Mouse (Mus musculus) G1E (cell line): ENCODE measurements around the gene Zfp512b.

Source experiments
- CTCF ChIP-seq: IDR thresholded peaks from 2 replicates; pipeline ENCODE4 v1.5.1; 2012; ENCODE audit warnings: low read depth, low read length, inconsistent platforms, mixed read lengths
- GATA1 ChIP-seq: IDR thresholded peaks from 2 replicates; pipeline ENCODE4 v1.6.1; 2012; ENCODE audit warnings: borderline replicate concordance, low read length, inconsistent platforms, mixed read lengths
- POLR2AphosphoS5 ChIP-seq: IDR thresholded peaks from 2 replicates; pipeline ENCODE4 v1.6.1; 2012; ENCODE audit warnings: low read depth, low read length, inconsistent platforms; ENCODE audit not compliant: insufficient replicate concordance
- TAL1 ChIP-seq: conservative IDR thresholded peaks from 2 replicates; pipeline ENCODE4 v1.6.1; 2012; ENCODE audit warnings: low read depth, low read length, inconsistent platforms, mixed read lengths

DNA sequence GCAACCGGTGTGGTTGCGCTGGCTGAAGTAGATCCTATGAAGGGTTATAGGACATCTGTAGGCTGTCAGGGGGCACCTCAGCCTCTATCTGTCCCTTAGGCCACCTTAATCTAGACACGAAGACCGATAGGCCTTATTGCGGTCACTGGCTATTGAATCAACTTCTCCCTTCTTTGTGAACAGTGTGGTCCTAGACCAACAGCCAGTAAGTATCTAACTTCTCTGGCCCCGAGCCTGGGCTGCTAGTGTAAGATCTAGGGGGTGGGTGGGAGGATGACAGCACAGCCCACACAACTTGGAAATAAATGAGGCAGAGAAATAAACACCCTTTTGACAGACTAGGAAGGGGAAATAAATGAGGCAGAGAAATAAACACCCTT lies 429 bp upstream of the Zfp512b start:
- TF ChIP-seq CTCF (no peak), TAL1 (no peak), GATA1 (no peak), POLR2AphosphoS5 (0 out of 2 replicates have a peak, but pooled peaks have one; percentile 44)
